Mouse (Mus musculus): ENCODE measurements around the gene Ube2e1.
"Not testable (repeated sequence)": the region's sequence is repeated elsewhere in the genome, so short reads cannot be mapped to it uniquely, and the experiment has no call there.

Gene Ube2e1

GRCm38 (mm10) chr14:18326968-18327672 is 4.5 kb downstream of the Ube2e1 start:
- DNase-seq (ENCODE audit: low spot score in 2 of 2), result no peak

GRCm38 (mm10) chr14:18317457-18318411 is 13.9 kb downstream of the Ube2e1 start:
- no peak for DNase-seq (ENCODE audit: low spot score in 2 of 2)

GRCm38 (mm10) chr14:18304165-18304564 is 27.5 kb downstream of the Ube2e1 start:
- no peak for DNase-seq (ENCODE audit: low spot score in 2 of 2)

- DNase-seq (ENCODE audit: low spot score in 2 of 2), result no peak
Observed at GRCm38 (mm10) chr14:18303262-18303661, 28.4 kb downstream of the Ube2e1 start.

- no peak for DNase-seq (ENCODE audit: low spot score in 2 of 2)
Observed at GRCm38 (mm10) chr14:18302750-18303149, 28.9 kb downstream of the Ube2e1 start.

- DNase-seq (ENCODE audit: low spot score in 2 of 2), result no peak
Observed at GRCm38 (mm10) chr14:18301591-18301990, 30.1 kb downstream of the Ube2e1 start.

- DNase-seq (ENCODE audit: low spot score in 2 of 2), result no peak
Observed at GRCm38 (mm10) chr14:18300676-18301075, 31.0 kb downstream of the Ube2e1 start.

- DNase-seq (ENCODE audit: low spot score in 2 of 2), result no peak
Observed at GRCm38 (mm10) chr14:18298874-18299273, 32.8 kb downstream of the Ube2e1 start.

GRCm38 (mm10) chr14:18297441-18297840 is 34.2 kb downstream of the Ube2e1 start:
- no peak for DNase-seq (ENCODE audit: low spot score in 2 of 2)

GRCm38 (mm10) chr14:18292578-18292977 is 39.1 kb downstream of the Ube2e1 start:
- DNase-seq (ENCODE audit: low spot score in 2 of 2), result no peak

GRCm38 (mm10) chr14:18292111-18292510 is 39.5 kb downstream of the Ube2e1 start:
- no peak for DNase-seq (ENCODE audit: low spot score in 2 of 2)

- DNase-seq (ENCODE audit: low spot score in 2 of 2), result no peak
Observed at GRCm38 (mm10) chr14:18287391-18287790, 44.3 kb downstream of the Ube2e1 start.

GRCm38 (mm10) chr14:18286441-18286840 is 45.2 kb downstream of the Ube2e1 start:
- no peak for DNase-seq (ENCODE audit: low spot score in 2 of 2)

GRCm38 (mm10) chr14:18285476-18285875 is 46.2 kb downstream of the Ube2e1 start:
- DNase-seq (ENCODE audit: low spot score in 2 of 2), result no peak

- DNase-seq (ENCODE audit: low spot score in 2 of 2), result no peak
Observed at GRCm38 (mm10) chr14:18284581-18284980, 47.1 kb downstream of the Ube2e1 start.

GRCm38 (mm10) chr14:18280375-18280774 is 51.3 kb downstream of the Ube2e1 start:
- no peak for DNase-seq (ENCODE audit: low spot score in 2 of 2)

GRCm38 (mm10) chr14:18274526-18274925 is 57.1 kb downstream of the Ube2e1 start:
- no peak for DNase-seq (ENCODE audit: low spot score in 2 of 2)

- DNase-seq (ENCODE audit: low spot score in 2 of 2), result no peak
Observed at GRCm38 (mm10) chr14:18271666-18272065, 60.0 kb downstream of the Ube2e1 start.

- peak; percentile 88 to 91 for DNase-seq (ENCODE audit: low spot score in 2 of 2)
Observed at GRCm38 (mm10) chr14:18270529-18271441, 60.9 kb downstream of the Ube2e1 start, which contains the start of the genes Nkiras1 and Rpl15. TSS of gene Nkiras1 (plus strand) at chr14:18271136. TSS of gene Rpl15 (minus strand) at chr14:18271391.

GRCm38 (mm10) chr14:18269947-18270528 is 61.6 kb downstream of the Ube2e1 start:
- not testable (repeated sequence) for DNase-seq (ENCODE audit: low spot score in 2 of 2)

- DNase-seq (ENCODE audit: low spot score in 2 of 2), result no peak
Observed at GRCm38 (mm10) chr14:18263427-18263826, 68.2 kb downstream of the Ube2e1 start.

Data from spleen, postnatal 14 days (tissue).